Mouse (Mus musculus): ENCODE data around the gene Cacna2d3.

DNA sequence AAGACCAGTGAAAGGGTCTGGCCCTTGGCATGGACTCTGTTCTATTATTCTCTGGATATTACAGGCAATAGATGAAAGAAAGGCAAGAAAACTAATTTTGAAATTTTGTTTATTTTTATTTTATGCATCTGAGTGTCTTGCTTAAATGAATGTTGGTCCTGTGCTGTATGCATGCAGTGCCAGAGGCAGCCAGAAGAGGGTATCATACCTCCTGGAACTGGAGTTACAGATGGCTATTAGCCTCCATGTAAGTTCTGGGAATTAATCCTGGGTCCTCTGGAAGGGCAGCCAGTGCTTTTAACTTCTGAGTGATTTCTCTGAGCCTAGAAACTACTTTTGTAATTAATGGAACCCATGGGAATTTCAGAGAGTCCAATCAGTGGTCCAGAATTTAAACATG, 597.8 kb downstream of the Cacna2d3 start:
- TF ChIP-seq POLR2A (IDR thresholded peaks at IDR 0.05; ENCODE audit: control insufficient read depth, low read depth, low read length) (no peak), CTCF (IDR thresholded peaks at IDR 0.05; ENCODE audit: control insufficient read depth, insufficient read depth, insufficient replicate concordance, low read depth, low read length) (no peak)

All from testis, adult 2 months (tissue).